Mouse (Mus musculus): ENCODE measurements around the gene Grid1. TPM values are rescaled to one million over a fixed set of nuclear protein-coding genes. Genes with fewer than 3 reads are reported as not detected.

Gene Grid1
- polyA plus RNA-seq, 1 experiment from 2014 or later = 0.02 TPM

GRCm38 (mm10) chr14:35250412-35250811 is 430.5 kb downstream of the Grid1 start:
- ATAC-seq (ENCODE audit: low read depth) = no peak
- H3K36me3 ChIP-seq (ENCODE audit: control insufficient read depth, insufficient read depth) = no peaks in the 10 kb centered on the region

DNA sequence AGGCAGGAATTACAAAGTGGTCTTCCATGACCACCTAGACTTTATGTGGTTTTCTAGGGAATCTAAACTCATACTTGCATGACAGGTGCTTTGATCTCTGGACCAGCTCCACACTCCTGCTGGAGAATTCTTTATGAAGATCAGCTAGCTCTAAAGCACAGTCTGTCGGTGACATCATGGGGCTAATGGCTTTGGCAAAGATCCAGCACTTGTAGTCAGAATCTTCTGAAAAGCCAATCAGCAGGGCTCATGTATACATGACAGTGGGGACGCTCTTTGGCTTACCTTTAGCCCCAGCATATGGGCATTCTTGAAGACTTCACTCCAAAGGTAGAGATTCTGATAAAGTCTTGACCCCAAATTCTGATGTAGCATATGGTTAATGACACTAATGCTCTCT is 434.6 kb downstream of the Grid1 start:
- Histone ChIP-seq H3K4me1 (ENCODE audit: control insufficient read depth, low read depth, low read length) (no peaks in the 10 kb centered on the region), H3K27ac (ENCODE audit: low read length) (no peak overlapping the region), H3K36me3 (ENCODE audit: control insufficient read depth, insufficient read depth) (no peaks in the 10 kb centered on the region), H3K9ac (ENCODE audit: low read depth, low read length) (no peak overlapping the region), H3K4me2 (ENCODE audit: low read depth, low read length) (no peak overlapping the region), H3K4me3 (ENCODE audit: low read depth, low read length) (no peak overlapping the region), H3K9me3 (replicated peaks; ENCODE audit: control insufficient read depth, low read length) (no peaks in the 10 kb centered on the region), H3K27me3 (ENCODE audit: control insufficient read depth, insufficient read depth, low read depth, low read length) (no peaks in the 10 kb centered on the region)
- no peak for ATAC-seq (ENCODE audit: low read depth)
- 49% methylated on average over 2 of the region's 2 CpGs for WGBS (ENCODE audit: insufficient replicate concordance)

More at GRCm38 (mm10) chr14:35250412-35250811, 430.5 kb downstream of the Grid1 start:
- H3K4me2 ChIP-seq (ENCODE audit: low read depth, low read length) = no peak overlapping the region
- no peaks in the 10 kb centered on the region for H3K27me3 ChIP-seq (ENCODE audit: control insufficient read depth, insufficient read depth, low read depth, low read length)
- no peak overlapping the region for H3K27ac ChIP-seq (ENCODE audit: low read length)
- H3K9me3 ChIP-seq (replicated peaks; ENCODE audit: control insufficient read depth, low read length) = no peaks in the 10 kb centered on the region
- no peaks in the 10 kb centered on the region for H3K4me1 ChIP-seq (ENCODE audit: control insufficient read depth, low read depth, low read length)
- no peak overlapping the region for H3K4me3 ChIP-seq (ENCODE audit: low read depth, low read length)
- no peak overlapping the region for H3K9ac ChIP-seq (ENCODE audit: low read depth, low read length)
- 71% methylated on average over 4 of the region's 4 CpGs for WGBS (ENCODE audit: insufficient replicate concordance)

DNA sequence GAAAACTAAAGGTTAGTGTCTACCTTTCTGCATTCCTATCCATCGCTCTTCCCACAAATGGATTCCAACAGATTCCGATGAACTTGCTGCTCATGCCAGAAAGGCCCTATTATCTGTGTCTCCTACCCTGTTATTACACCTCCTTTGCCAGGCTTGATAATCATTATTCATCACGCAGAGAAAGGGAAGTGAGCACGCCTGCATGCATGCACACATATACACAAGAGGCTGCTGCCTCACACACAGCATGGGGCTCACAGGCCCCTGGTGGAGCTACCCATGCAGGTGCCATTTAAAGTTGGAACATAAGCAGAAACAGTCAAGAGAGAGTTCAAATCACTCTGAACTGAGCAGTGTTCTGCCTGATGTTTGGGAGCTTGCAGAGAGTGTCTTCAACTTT is 450.4 kb downstream of the Grid1 start:
- Histone ChIP-seq H3K9me3 (replicated peaks; ENCODE audit: control insufficient read depth, low read length) (no peaks in the 10 kb centered on the region), H3K27ac (ENCODE audit: low read length) (no peak overlapping the region), H3K36me3 (ENCODE audit: control insufficient read depth, insufficient read depth) (no peaks in the 10 kb centered on the region), H3K4me2 (ENCODE audit: low read depth, low read length) (no peak overlapping the region), H3K9ac (ENCODE audit: low read depth, low read length) (no peak overlapping the region), H3K4me3 (ENCODE audit: low read depth, low read length) (no peak overlapping the region), H3K4me1 (ENCODE audit: control insufficient read depth, low read depth, low read length) (no peaks in the 10 kb centered on the region), H3K27me3 (ENCODE audit: control insufficient read depth, insufficient read depth, low read depth, low read length) (no peaks in the 10 kb centered on the region)
- ATAC-seq (ENCODE audit: low read depth) = no peak
- WGBS (ENCODE audit: insufficient replicate concordance) = 74% methylated on average over 4 of the region's 4 CpGs

DNA sequence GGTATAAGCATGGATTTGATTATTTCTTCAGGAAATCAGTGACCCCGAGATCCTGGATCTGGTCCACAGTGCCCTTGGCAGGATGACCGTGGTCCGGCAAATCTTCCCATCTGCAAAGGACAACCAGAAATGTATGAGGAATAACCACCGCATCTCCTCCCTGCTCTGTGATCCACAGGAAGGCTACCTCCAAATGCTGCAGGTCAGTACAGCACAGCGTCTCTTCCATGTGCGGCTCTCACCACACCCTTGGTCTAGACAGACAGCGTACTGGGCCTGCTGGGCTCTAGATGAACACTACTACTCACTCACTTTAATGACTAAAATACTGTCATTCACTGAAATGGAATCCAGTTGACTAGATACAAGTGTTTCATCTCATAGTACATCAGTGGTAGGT is 489.3 kb downstream of the Grid1 start:
- 76% methylated on average over 7 of the region's 7 CpGs for WGBS (ENCODE audit: insufficient replicate concordance)
- no peak overlapping the region for H3K9ac ChIP-seq (ENCODE audit: low read depth, low read length)

GRCm38 (mm10) chr14:35313380-35314299 is 493.7 kb downstream of the Grid1 start:
- no peaks in the 10 kb centered on the region for H3K27me3 ChIP-seq (ENCODE audit: control insufficient read depth, insufficient read depth, low read depth, low read length)
- no peak overlapping the region for H3K9ac ChIP-seq (ENCODE audit: low read depth, low read length)
- 42% methylated on average over 5 of the region's 5 CpGs for WGBS (ENCODE audit: insufficient replicate concordance)
- H3K27ac ChIP-seq (ENCODE audit: low read length) = no peak overlapping the region
- H3K9me3 ChIP-seq (replicated peaks; ENCODE audit: control insufficient read depth, low read length) = no peaks in the 10 kb centered on the region
- H3K4me1 ChIP-seq (ENCODE audit: control insufficient read depth, low read depth, low read length) = no peaks in the 10 kb centered on the region
- H3K4me3 ChIP-seq (ENCODE audit: low read depth, low read length) = no peak overlapping the region
- no peaks in the 10 kb centered on the region for H3K36me3 ChIP-seq (ENCODE audit: control insufficient read depth, insufficient read depth)
- H3K4me2 ChIP-seq (ENCODE audit: low read depth, low read length) = no peak overlapping the region
- ATAC-seq (ENCODE audit: low read depth) = no peak

More for the DNA sequence above, 489.3 kb downstream of the Grid1 start:
- H3K27me3 ChIP-seq (ENCODE audit: control insufficient read depth, insufficient read depth, low read depth, low read length) = no peaks in the 10 kb centered on the region
- H3K9me3 ChIP-seq (replicated peaks; ENCODE audit: control insufficient read depth, low read length) = no peaks in the 10 kb centered on the region
- no peak for ATAC-seq (ENCODE audit: low read depth)
- H3K36me3 ChIP-seq (ENCODE audit: control insufficient read depth, insufficient read depth) = no peaks in the 10 kb centered on the region
- no peak overlapping the region for H3K4me2 ChIP-seq (ENCODE audit: low read depth, low read length)
- H3K4me3 ChIP-seq (ENCODE audit: low read depth, low read length) = no peak overlapping the region
- H3K27ac ChIP-seq (ENCODE audit: low read length) = no peak overlapping the region
- H3K4me1 ChIP-seq (ENCODE audit: control insufficient read depth, low read depth, low read length) = no peaks in the 10 kb centered on the region

GRCm38 (mm10) chr14:35326306-35326705 is 506.4 kb downstream of the Grid1 start:
- no peaks in the 10 kb centered on the region for H3K9me3 ChIP-seq (replicated peaks; ENCODE audit: control insufficient read depth, low read length)
- WGBS (ENCODE audit: insufficient replicate concordance) = 52% methylated on average over 1 of the region's 1 CpGs
- H3K4me1 ChIP-seq (ENCODE audit: control insufficient read depth, low read depth, low read length) = no peaks in the 10 kb centered on the region
- H3K27ac ChIP-seq (ENCODE audit: low read length) = no peak overlapping the region
- H3K4me3 ChIP-seq (ENCODE audit: low read depth, low read length) = no peak overlapping the region
- H3K36me3 ChIP-seq (ENCODE audit: control insufficient read depth, insufficient read depth) = no peaks in the 10 kb centered on the region
- H3K27me3 ChIP-seq (ENCODE audit: control insufficient read depth, insufficient read depth, low read depth, low read length) = no peaks in the 10 kb centered on the region
- ATAC-seq (ENCODE audit: low read depth) = no peak
- no peak overlapping the region for H3K9ac ChIP-seq (ENCODE audit: low read depth, low read length)
- no peak overlapping the region for H3K4me2 ChIP-seq (ENCODE audit: low read depth, low read length)

DNA sequence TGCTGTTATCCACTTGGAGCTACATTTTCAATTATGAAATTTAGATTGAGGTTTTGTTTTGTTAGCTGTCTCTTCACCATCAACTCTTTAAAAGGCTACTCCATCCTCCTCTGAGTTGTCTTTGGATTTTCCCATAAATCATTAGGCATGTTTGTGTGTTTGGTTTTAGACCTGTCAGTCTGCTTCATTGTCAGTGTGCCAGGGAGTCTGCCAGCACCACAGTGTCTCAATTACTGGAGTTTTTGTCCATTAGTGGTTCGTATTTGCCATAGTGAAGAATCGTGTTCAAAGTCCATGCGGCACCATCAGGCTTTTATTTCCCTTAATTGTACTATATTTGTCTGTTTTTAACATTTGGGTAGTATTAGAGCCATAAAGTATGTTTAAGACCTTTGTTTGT is 516.7 kb downstream of the Grid1 start:
- H3K36me3 ChIP-seq (ENCODE audit: control insufficient read depth, insufficient read depth) = no peaks in the 10 kb centered on the region
- no peak overlapping the region for H3K9ac ChIP-seq (ENCODE audit: low read depth, low read length)
- ATAC-seq (ENCODE audit: low read depth) = no peak
- H3K4me1 ChIP-seq (ENCODE audit: control insufficient read depth, low read depth, low read length) = no peaks in the 10 kb centered on the region
- no peak overlapping the region for H3K4me3 ChIP-seq (ENCODE audit: low read depth, low read length)
- H3K9me3 ChIP-seq (replicated peaks; ENCODE audit: control insufficient read depth, low read length) = no peaks in the 10 kb centered on the region
- H3K27ac ChIP-seq (ENCODE audit: low read length) = no peak overlapping the region
- H3K4me2 ChIP-seq (ENCODE audit: low read depth, low read length) = no peak overlapping the region
- WGBS (ENCODE audit: insufficient replicate concordance) = 59% methylated on average over 3 of the region's 3 CpGs
- no peaks in the 10 kb centered on the region for H3K27me3 ChIP-seq (ENCODE audit: control insufficient read depth, insufficient read depth, low read depth, low read length)

- Histone ChIP-seq H3K9ac (ENCODE audit: low read depth, low read length) (no peak overlapping the region), H3K4me3 (ENCODE audit: low read depth, low read length) (no peak overlapping the region), H3K9me3 (replicated peaks; ENCODE audit: control insufficient read depth, low read length) (no peaks in the 10 kb centered on the region), H3K27ac (ENCODE audit: low read length) (no peak overlapping the region), H3K27me3 (ENCODE audit: control insufficient read depth, insufficient read depth, low read depth, low read length) (no peaks in the 10 kb centered on the region), H3K4me2 (ENCODE audit: low read depth, low read length) (no peak overlapping the region), H3K4me1 (ENCODE audit: control insufficient read depth, low read depth, low read length) (no peaks in the 10 kb centered on the region), H3K36me3 (ENCODE audit: control insufficient read depth, insufficient read depth) (no peaks in the 10 kb centered on the region)
- ATAC-seq (ENCODE audit: low read depth) = no peak
- WGBS (ENCODE audit: insufficient replicate concordance) = 49% methylated on average over 3 of the region's 3 CpGs
These were observed 536.1 kb downstream of the Grid1 start for GRCm38 (mm10) chr14:35356011-35356410.

DNA sequence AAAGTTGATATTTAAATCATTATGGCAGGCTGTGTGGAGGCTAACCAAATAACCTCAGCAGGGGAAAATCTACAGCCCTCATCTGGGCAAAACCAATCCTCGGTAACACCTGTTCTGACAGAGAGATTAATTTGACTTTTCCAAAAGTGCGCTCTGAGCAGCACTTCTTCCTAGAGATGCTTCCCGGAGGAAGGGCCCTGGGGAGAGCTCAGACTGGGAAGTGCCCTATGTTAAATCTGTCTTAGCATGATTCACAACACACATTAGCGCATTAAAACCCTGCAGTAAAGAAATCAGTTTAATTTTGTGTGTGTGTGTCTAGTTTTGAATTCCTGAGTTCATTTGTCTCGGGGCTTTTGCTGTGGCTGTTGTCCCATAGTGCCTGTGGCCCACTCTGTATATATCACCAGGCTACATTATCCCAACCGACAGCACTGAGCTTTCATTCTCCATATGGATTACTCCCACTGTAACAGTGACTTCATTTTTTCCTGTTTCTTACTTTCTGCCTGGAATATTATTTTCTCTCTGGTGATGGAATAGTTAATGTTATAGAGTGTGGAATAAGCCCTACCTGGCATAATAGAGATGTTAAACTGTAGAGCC is 536.7 kb downstream of the Grid1 start:
- no peak overlapping the region for H3K9ac ChIP-seq (ENCODE audit: low read depth, low read length)
- H3K4me2 ChIP-seq (ENCODE audit: low read depth, low read length) = no peak overlapping the region
- H3K27me3 ChIP-seq (ENCODE audit: control insufficient read depth, insufficient read depth, low read depth, low read length) = no peaks in the 10 kb centered on the region
- no peaks in the 10 kb centered on the region for H3K4me1 ChIP-seq (ENCODE audit: control insufficient read depth, low read depth, low read length)
- no peak overlapping the region for H3K27ac ChIP-seq (ENCODE audit: low read length)
- H3K36me3 ChIP-seq (ENCODE audit: control insufficient read depth, insufficient read depth) = no peaks in the 10 kb centered on the region
- no peaks in the 10 kb centered on the region for H3K9me3 ChIP-seq (replicated peaks; ENCODE audit: control insufficient read depth, low read length)
- H3K4me3 ChIP-seq (ENCODE audit: low read depth, low read length) = no peak overlapping the region
- 55% methylated on average over 6 of the region's 6 CpGs for WGBS (ENCODE audit: insufficient replicate concordance)
- no peak for ATAC-seq (ENCODE audit: low read depth)
